16 mouse cellular contexts compared by ENCODE assay signal in the genomic region with DNA sequence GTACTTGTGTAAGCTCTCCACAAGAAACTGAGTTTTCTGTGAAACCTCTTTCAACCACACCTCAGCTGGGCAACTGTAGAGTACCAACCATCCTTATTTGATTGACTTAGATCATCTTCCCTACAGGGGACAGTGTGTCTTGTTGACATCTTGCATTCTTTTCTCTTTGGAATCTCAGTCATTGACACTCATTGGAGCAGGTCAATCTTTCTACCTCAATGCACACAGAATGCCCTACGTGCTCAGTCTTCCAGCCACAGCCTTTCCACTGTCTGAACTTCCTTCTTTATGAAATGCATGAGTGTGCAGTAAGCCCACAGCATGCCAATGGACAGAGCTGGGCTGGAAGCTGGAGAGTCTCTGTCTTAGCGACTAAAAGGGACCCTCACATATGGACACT. TPM values are rescaled to one million over a fixed set of nuclear protein-coding genes. Genes with fewer than 3 reads are reported as not detected.
DNase-seq lines count a peak whose midpoint lies in the region.
"Had no signal": no experiment of that assay in that cellular context is flagged by ENCODE, and none has a peak within 500 bp of the region (broad histone marks: within the 10 kb centered on the region; RNA-seq: fewer than 3 reads in every experiment).

No protein-coding gene starts in this region.

- DNase-seq in heart, adult 11 months = peak; percentile 40
- no peak for DNase-seq in heart, adult 8-10 months (ENCODE audit: low spot score)
- peak; percentile 68 for DNase-seq in kidney, adult 9 months
- DNase-seq in kidney, postnatal 10 days = no peak
- DNase-seq in kidney, postnatal 14 days = peak; percentile 41
- DNase-seq in adrenal gland, postnatal 36 days = no peak
- no peak for DNase-seq in urinary bladder, postnatal 36 days (ENCODE audit: low spot score in 2 of 2)
- DNase-seq: adrenal gland, postnatal 25 days; B cell, adult 2 months; cerebellum, adult 2 months; cerebellum, postnatal 10 days; forebrain, postnatal 0 days; gastrocnemius, postnatal 14 days; heart, postnatal 36 days had no signal

RNA-seq across cellular contexts. Expression of gene Adh6a, which starts 22.4 kb away (rescaled TPM):
- total RNA-seq in heart, adult 8-10 months (2022) = not detected
- total RNA-seq in adrenal gland, postnatal 36 days (2021) = not detected
- total RNA-seq: adrenal gland, adult 18-20 months; adrenal gland, postnatal 25 days; forebrain, postnatal 0 days; gastrocnemius, adult 18-20 months; gastrocnemius, postnatal 14 days; heart, postnatal 36 days had no signal

RNA-seq across cellular contexts. Expression of gene Adh1, which starts 29.9 kb away (rescaled TPM):
- 10 to 100 TPM; 26.8 to 55.8 (median 33.1) TPM for total RNA-seq in heart, adult 8-10 months (2022)
- 1,000 to 10,000 TPM; 2,463 to 7,675 TPM for total RNA-seq in adrenal gland, postnatal 36 days (2021)

RNA-seq across cellular contexts. Expression of gene Adh6b, which starts 50.9 kb away (rescaled TPM):
- 1 to 10 TPM; 1.2 to 2.7 (median 1.6) TPM for total RNA-seq in heart, adult 8-10 months (2022)
- under 1 TPM; 0.23 to 0.33 TPM for total RNA-seq in adrenal gland, postnatal 36 days (2021)
- total RNA-seq: adrenal gland, postnatal 25 days; gastrocnemius, adult 18-20 months had no signal

Comparison
In these comparisons a context has a peak if more than half of its experiments do, and no peak if none do; other contexts are left out.
1. DNase-seq: peak in heart, adult 11 months (single experiment), kidney, adult 9 months (single experiment) and kidney, postnatal 14 days (single experiment); none in heart, adult 8-10 months (single experiment), kidney, postnatal 10 days (single experiment), adrenal gland, postnatal 36 days (0 of 2) and urinary bladder, postnatal 36 days (0 of 2).
2. RNA of gene Adh1, which starts 29.9 kb away (total RNA-seq): 2,463 to 7,675 TPM in adrenal gland, postnatal 36 days; 26.8 to 55.8 TPM in heart, adult 8-10 months; every median in the first group is over 10 times any median in the second.